In the genomic region with DNA sequence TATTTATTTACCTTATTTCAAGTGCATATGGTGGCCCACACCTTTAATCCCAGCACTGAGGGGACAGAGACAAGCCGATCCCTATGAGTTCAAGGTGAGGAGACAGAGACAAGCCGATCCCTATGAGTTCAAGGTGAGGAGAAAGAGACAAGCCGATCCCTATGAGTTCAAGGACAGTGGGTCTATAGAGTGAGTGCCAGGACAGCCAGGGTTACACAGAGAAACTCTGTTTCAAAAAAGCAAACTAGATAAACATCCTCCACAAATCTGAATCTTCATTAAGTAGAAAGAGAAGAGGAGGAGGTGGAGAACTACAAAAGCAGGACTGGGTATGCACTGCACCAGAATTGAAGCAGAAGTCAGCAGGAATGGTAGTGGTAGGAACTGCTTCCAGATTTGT, we compare ENCODE assay signal across 19 mouse cellular contexts. TPM values are rescaled to one million over a fixed set of nuclear protein-coding genes. Genes with fewer than 3 reads are reported as not detected.
"Had no signal": no experiment of that assay in that cellular context is flagged by ENCODE, and none has a peak within 500 bp of the region (broad histone marks: within the 10 kb centered on the region; RNA-seq: fewer than 3 reads in every experiment).

No protein-coding gene starts in this region.

- H3K9me3 ChIP-seq: kidney, embryonic 15.5 days; liver, embryonic 13.5 days; midbrain, embryonic 12.5 days; midbrain, embryonic 15.5 days; neural tube, embryonic 12.5 days; neural tube, embryonic 15.5 days had no signal

- H3K4me3 ChIP-seq: kidney, embryonic 15.5 days; left cerebral cortex, adult 2 months; liver, embryonic 13.5 days; midbrain, embryonic 12.5 days; midbrain, embryonic 15.5 days; neural tube, embryonic 12.5 days; neural tube, embryonic 15.5 days had no signal

- H3K27me3 ChIP-seq: kidney, embryonic 15.5 days; liver, embryonic 13.5 days; midbrain, embryonic 12.5 days; midbrain, embryonic 15.5 days; neural tube, embryonic 12.5 days; neural tube, embryonic 15.5 days had no signal

- ATAC-seq: lung, postnatal 0 days; midbrain, embryonic 15.5 days had no signal

- H3K4me2 ChIP-seq: kidney, embryonic 15.5 days; liver, embryonic 13.5 days; lung, embryonic 14.5 days; midbrain, embryonic 12.5 days; midbrain, embryonic 15.5 days; neural tube, embryonic 12.5 days; neural tube, embryonic 15.5 days had no signal

- DNase-seq: layer of hippocampus, postnatal 36 days; liver, embryonic 13.5 days; lung, embryonic 14.5 days; right cerebral cortex, adult 18-20 months; right cerebral cortex, postnatal 14 days; right cerebral cortex, postnatal 4 days; thymus, adult 18-20 months; thymus, postnatal 36 days had no signal

- H3K36me3 ChIP-seq: kidney, embryonic 15.5 days; liver, embryonic 13.5 days; midbrain, embryonic 12.5 days; midbrain, embryonic 15.5 days; neural tube, embryonic 12.5 days; neural tube, embryonic 15.5 days had no signal

- H3K9ac ChIP-seq: kidney, embryonic 15.5 days; liver, embryonic 13.5 days; lung, embryonic 14.5 days; midbrain, embryonic 12.5 days; midbrain, embryonic 15.5 days; neural tube, embryonic 12.5 days; neural tube, embryonic 15.5 days had no signal

- H3K4me1 ChIP-seq: liver, embryonic 13.5 days; midbrain, embryonic 12.5 days; midbrain, embryonic 15.5 days; neural tube, embryonic 12.5 days; neural tube, embryonic 15.5 days had no signal

- H3K27ac ChIP-seq: kidney, embryonic 15.5 days; left cerebral cortex, adult 2 months; liver, embryonic 13.5 days; macrophage; midbrain, embryonic 12.5 days; midbrain, embryonic 15.5 days; neural tube, embryonic 12.5 days; neural tube, embryonic 15.5 days; stomach, postnatal 0 days had no signal

RNA-seq across cellular contexts. Expression of a gene that starts 7.3 kb away (rescaled TPM):
- total RNA-seq: megakaryocyte, adult 5-6 weeks had no signal
- polyA plus RNA-seq: kidney, embryonic 15.5 days; liver, embryonic 13.5 days; liver, embryonic 16.5 days; lung, embryonic 14.5 days; macrophage had no signal
